Mouse (Mus musculus): ENCODE measurements around the gene Tekt4. TPM values are rescaled to one million over a fixed set of nuclear protein-coding genes. Genes with fewer than 3 reads are reported as not detected.

Gene Tekt4
- 1 to 10 TPM; 1.8 to 3.5 TPM for total RNA-seq (2021)

DNA sequence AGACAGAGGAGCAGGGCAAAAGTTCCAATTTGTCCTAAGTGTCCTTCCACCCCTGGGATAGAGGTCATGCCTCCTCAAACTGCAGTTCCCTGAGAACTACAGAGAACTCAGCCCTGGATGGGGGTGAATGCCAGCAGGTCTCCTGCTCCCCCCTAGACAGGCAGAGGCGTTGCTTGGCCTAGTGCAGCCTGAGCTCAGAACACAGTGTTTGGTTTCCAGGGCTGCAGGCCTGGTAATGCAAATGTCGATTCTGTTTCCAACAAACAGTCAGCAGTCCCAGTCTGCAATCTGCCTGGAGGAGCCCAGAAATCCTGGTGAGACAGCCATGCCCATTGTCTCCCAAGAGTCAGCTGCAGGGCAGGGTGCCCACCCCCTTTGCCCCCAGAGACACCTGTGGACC, at the start of gene Tekt4:
TSS of gene Tekt4 (plus strand) at position 344 of the 400 bp plus-strand sequence.
- intact Hi-C loops (cut with DNase I), result no loop called here
- no peak for DNase-seq (ENCODE audit: low spot score in 2 of 2)

GRCm38 (mm10) chr17:25405224-25405895, 49.1 kb upstream of the Tekt4 start:
- intact Hi-C loops (cut with DNase I), result no loop called here
- DNase-seq (ENCODE audit: low spot score in 2 of 2), result no peak

DNA sequence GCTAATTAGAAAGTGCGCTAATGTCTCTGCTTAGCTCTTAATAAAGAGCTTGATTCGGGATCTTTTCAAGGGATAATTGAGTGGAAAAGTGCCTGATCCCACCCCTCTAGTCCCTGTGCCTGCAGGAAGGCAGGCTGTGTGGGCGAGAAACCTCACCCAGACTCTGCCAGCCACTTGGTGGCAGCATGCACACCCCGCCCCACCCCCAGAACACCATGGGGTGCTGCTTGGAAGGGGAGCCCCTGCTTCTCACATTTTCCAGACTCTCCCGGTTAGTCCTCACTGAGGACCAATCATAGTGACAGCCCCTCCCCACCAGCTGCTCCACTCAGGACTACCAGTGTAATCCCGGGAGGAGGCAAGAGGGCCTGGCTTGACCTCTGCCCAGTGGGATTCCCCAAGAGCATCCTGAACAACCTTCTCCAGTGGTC, 48.4 kb upstream of the Tekt4 start:
- peak; percentile 36 to 38 for DNase-seq (ENCODE audit: low spot score in 2 of 2)
- intact Hi-C loops (cut with DNase I), result loop anchor here (2.0 kb wide), 1 partner anchor 27 kb away; the partner anchor contains the start of gene Cacna1h

DNA sequence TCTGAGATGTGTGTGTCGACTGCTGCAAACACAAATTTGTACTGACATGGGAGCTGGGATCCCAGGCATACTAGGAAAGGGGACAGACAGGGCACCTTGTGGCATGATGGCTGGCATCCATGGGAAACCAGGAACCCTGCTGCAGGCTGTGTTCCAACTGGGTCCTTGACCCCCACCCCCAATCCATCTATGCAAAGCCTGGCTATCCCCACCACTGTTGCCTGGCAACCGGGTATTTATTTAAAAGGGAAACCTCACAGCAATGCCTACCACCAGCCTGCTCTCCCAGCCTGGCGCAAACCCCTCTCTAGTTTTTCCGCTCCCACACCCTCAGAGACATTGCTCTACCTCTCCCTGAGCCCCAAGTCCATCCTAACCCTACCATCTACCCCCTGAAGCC, 47.1 kb upstream of the Tekt4 start:
- DNase-seq (ENCODE audit: low spot score in 2 of 2), result no peak
- intact Hi-C loops (cut with DNase I), result loop anchor here (2.0 kb wide), 1 partner anchor 25 kb away; the partner anchor contains the start of gene Cacna1h

DNA sequence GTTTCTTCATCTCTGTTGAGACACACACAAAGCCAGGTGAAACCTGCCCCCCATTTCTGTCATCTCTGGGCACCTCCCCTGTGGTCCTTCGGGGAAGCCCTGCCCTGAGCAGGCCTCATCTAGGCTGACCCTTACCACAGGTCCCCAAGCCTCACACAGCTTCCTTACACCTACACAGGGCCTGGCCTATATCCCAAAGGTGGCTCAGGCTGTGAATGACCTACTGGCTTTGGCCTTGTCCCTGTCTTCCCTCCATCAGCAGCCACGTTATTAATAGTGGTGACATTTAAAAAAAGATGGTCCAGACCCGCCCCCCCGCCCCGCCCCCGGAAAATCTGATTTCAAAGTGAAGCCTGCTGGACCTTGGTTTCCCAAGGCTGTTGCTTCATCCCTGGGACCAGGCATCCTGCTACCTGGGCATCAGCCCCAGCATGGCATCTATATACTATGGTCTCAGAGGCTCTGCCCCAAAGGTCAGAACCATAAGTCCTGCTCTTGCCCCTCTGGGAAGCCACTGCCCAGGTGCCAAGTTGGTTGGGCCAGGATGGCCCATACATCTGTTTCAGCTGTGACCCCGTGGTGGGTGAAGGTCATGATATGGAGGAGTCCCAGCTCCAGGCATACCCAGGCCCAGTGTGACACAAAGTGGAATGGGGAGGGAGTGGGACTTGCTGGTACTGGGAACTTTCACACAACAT, 46.0 kb upstream of the Tekt4 start:
- no peak for DNase-seq (ENCODE audit: low spot score in 2 of 2)

DNA sequence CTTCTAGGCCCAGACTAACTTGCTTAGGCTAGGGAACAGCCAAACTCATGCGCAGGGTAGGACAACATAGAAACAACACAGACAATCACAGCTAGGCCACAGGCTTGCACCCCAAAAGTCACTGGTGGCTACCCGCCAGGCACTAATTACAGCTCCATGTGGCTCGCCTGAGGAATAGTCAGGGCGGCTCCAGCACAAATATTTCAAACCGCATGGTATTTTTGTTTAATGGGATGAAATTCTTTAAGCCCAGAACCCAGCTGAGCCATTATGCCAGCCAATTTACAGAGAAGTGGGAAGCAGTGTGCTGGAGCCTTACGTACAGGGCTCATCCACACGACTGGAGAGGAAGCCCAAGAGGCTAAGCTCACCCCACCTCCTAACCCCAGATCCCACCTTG, 44.8 kb upstream of the Tekt4 start:
- intact Hi-C loops (cut with DNase I), result no loop called here
- DNase-seq (ENCODE audit: low spot score in 2 of 2), result no peak

More for the DNA sequence above, 46.0 kb upstream of the Tekt4 start:
- intact Hi-C loops (cut with DNase I), result no loop called here

DNA sequence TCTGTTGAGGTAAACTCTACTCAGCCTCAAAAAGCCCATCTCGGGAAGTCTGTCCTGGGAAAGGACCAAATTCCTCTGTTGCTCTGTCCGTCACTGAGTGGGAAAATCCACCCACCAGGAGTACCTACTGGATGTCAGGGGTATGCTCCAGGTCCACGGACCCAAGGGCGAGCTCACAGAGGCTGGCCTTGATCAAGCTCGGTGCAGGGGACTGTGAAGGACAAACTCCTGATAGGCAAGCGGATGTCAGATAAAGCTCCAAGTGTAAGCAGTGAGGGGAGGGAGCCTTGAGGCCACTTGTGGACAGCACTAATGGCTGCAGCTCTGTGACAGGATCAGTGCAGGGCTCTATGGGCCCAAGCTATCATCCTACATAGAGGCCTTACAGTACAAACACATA, 44.2 kb upstream of the Tekt4 start:
- no peak for DNase-seq (ENCODE audit: low spot score in 2 of 2)
- intact Hi-C loops (cut with DNase I), result no loop called here

- intact Hi-C loops (cut with DNase I), result no loop called here
- DNase-seq (ENCODE audit: low spot score in 2 of 2), result no peak
Observed at GRCm38 (mm10) chr17:25410786-25411185, 43.6 kb upstream of the Tekt4 start.

- intact Hi-C loops (cut with DNase I), result no loop called here
- peak; percentile 57 to 72 for DNase-seq (ENCODE audit: low spot score in 2 of 2)
Observed at GRCm38 (mm10) chr17:25411251-25411650, 43.2 kb upstream of the Tekt4 start.

- DNase-seq (ENCODE audit: low spot score in 2 of 2), result no peak
- intact Hi-C loops (cut with DNase I), result no loop called here
Observed at GRCm38 (mm10) chr17:25414209-25414608, 40.2 kb upstream of the Tekt4 start.

DNA sequence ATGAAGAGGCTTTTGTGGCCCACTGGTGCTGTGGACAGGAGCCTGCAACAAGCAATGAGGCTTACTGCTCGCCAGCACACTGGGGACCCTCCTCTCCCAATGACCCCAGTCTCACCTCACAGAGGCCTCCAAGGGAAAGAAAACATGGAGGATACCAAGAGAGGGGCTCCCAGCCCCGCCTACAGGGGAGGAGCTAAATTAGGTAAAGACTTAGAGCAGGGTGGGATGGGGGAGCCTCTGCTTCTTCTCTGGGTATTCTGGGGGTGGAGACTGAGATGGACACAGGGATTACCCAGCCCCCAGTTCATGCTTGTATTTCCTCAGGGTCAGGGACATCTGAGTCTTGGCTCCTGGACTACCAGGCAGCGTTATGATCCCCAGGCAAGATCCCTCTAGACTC, 39.5 kb upstream of the Tekt4 start:
- no peak for DNase-seq (ENCODE audit: low spot score in 2 of 2)
- intact Hi-C loops (cut with DNase I), result no loop called here

DNA sequence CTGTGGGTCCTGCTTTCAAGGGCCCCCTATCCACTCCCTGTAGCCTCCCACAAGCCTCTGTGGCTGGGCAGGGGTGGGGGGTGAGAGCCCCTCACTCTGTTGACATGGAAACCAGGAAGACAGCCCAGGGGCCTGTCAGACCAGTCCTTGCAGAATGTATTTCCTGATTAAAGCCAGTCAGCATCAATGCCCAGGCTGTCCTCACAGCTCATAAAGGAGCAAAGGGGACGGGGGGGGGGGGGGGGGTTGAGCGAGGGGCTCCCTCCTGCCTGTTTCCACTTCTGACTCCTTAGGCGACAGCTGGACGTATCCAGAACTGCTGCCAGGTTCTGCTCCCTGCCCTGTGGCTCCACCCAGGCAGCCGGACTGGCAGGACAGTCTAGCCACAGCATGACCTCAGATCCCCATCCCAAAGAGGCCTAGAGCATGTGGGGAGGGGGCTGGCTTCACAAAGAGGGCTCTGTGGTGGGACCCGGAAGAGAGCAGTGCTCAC, 38.9 kb upstream of the Tekt4 start:
- intact Hi-C loops (cut with DNase I), result no loop called here
- no peak for DNase-seq (ENCODE audit: low spot score in 2 of 2)

GRCm38 (mm10) chr17:25416219-25416618, 38.2 kb upstream of the Tekt4 start:
- intact Hi-C loops (cut with DNase I), result no loop called here
- no peak for DNase-seq (ENCODE audit: low spot score in 2 of 2)

- no peak for DNase-seq (ENCODE audit: low spot score in 2 of 2)
- intact Hi-C loops (cut with DNase I), result no loop called here
Observed at GRCm38 (mm10) chr17:25417990-25418389, 36.4 kb upstream of the Tekt4 start.

DNA sequence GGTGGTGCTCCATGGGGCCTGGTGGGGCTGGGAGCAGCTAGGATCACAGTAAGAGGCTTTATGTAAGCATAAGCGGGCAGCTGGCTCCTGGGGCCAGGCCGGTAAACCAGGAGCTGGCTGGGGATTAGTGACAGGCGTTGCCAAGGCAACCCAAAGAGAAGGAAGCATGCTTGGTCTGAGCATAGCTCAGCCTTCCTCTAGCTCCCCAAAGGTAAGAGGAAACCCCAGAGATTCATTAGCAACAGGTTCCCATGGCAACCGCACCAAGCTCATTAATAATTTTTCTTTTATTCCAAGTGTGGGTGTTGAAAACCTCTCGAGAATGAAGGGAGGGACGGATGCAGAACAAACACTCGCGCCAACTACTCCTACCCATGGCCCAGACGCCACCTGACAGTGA, 35.5 kb upstream of the Tekt4 start:
- DNase-seq (ENCODE audit: low spot score in 2 of 2), result peak in 1 of 2 experiments; percentile 40
- intact Hi-C loops (cut with DNase I), result no loop called here

DNA sequence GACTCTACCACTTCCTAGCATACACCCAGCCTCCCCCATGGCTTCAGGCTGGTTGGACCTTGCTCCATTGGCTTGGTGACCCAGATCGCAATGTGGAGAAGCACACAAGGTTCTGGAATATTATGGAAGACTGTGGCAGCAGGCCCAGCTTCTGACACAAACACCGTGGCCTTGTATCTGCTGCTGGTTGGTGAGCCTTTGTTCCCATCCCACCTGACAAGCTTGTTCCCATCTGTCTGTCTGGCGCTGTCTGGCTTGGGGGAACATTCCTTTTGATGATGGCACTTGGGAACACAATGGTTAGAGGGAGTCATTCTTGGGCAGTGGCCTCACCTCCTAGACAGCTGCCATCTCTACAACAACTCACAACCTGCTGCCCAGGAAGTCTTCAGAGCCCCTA, 33.4 kb upstream of the Tekt4 start:
- intact Hi-C loops (cut with DNase I), result no loop called here
- no peak for DNase-seq (ENCODE audit: low spot score in 2 of 2)

DNA sequence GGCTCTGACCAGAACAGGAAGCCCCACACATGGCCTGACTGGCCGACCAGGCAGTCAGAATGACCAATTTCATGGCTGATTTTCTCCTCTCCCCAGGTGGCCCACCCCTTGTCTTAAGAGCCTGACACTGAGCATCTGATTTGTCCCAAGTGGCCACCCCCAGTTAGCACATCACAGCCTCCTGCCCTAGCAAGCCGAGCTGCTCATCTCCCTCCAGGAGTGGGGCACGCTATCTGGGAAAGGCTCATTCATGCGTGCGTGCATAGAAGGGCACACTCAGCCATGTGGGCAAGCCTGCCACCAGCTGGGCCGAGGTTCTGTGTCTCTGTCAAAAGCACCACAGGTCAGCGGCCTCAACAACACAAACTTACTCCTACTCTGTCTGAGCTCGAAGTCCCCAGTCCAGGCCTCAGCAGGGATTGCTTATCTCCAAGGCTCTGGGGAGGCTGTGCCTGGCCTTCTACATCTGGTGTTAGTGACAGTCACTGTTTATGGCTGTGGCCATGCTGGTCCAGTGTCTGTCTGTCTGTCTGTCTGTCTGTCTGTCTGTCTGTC, 29.8 kb upstream of the Tekt4 start:
- no peak for DNase-seq (ENCODE audit: low spot score in 2 of 2)
- intact Hi-C loops (cut with DNase I), result no loop called here

DNA sequence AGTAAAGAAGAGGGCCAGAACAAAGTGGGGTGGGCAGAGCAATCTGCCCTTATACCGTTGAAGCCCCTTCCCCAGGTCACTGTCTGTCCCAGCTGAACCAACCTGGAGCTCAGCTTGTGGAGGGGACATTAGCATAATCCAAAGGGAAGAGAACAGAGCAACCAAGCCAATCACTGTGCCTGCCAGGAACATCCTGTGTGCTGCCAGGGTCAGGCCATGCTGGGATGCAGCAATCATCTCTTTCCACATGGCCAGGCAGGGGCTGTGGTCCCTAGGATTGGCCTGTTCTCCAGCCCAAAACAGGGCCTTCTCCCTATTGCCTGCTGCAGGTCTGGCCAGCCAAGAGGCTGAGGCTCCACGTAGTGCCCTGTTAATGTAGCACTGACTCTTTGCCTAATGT, 28.4 kb upstream of the Tekt4 start:
- intact Hi-C loops (cut with DNase I), result no loop called here

GRCm38 (mm10) chr17:25427441-25427840, 27.0 kb upstream of the Tekt4 start:
- intact Hi-C loops (cut with DNase I), result no loop called here
- no peak for DNase-seq (ENCODE audit: low spot score in 2 of 2)

More for the DNA sequence above, 28.4 kb upstream of the Tekt4 start:
- DNase-seq (ENCODE audit: low spot score in 2 of 2), result no peak

DNA sequence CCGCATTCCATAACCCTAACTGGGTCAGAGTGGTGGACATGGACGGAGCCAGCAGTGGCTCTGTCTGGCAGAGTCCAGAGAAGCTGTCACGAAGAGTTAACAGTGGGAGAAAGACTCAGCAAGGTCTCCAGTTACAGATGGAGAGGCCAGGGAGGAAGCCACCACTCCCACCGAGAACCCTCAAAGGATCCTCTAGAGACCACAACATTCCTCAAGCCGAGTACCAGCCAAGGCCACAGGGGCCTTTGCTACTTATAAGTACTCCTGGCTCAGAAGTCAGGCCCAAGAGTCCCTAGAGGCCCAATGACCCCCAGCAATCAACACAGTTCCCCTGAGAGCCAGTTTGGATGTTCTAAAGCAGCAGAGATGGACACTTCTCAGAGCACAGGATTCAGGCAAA, 25.2 kb upstream of the Tekt4 start:
- intact Hi-C loops (cut with DNase I), result no loop called here
- DNase-seq (ENCODE audit: low spot score in 2 of 2), result no peak

DNA sequence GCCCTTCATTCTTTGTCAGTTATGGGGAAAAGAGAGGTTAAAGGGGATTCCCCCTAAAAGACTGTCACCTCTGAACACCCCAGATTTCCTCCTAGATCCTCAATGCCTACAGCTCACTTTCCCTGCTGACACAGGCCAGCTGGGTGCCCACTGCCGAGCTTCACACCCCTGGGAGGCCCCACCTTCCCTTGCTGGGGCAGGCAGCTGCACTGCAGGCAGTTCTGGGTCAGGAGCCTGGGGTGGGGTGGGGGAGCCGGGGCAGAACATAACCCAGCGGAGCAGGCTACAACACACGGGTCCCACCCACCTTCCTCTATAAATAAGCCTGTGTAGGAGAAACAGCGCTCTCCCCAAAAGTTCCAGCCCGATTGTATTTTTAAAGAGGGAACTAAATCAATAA, 24.5 kb upstream of the Tekt4 start:
- peak in 1 of 2 experiments; percentile 23 for DNase-seq (ENCODE audit: low spot score in 2 of 2)
- intact Hi-C loops (cut with DNase I), result loop anchor here (5.0 kb wide), 1 partner anchor 33 kb away; no protein-coding TSS in a partner anchor
